Mouse (Mus musculus) C2C12 (cell line): ENCODE data around the gene Creb3l1.

Experiments
- CTCF ChIP-seq: IDR thresholded peaks from one replicate; pipeline ENCODE4 v1.5.1; 2011; ENCODE audit not compliant: control insufficient read depth, insufficient read depth, insufficient read length
- MAX ChIP-seq: IDR thresholded peaks from one replicate; pipeline ENCODE4 v1.6.1; 2011; ENCODE audit warnings: mild to moderate bottlenecking, control low read depth
- MYOD1 ChIP-seq: IDR thresholded peaks from one replicate; pipeline ENCODE4 v1.6.1; 2011; ENCODE audit warnings: low read depth; ENCODE audit not compliant: control insufficient read depth, insufficient read length

DNA sequence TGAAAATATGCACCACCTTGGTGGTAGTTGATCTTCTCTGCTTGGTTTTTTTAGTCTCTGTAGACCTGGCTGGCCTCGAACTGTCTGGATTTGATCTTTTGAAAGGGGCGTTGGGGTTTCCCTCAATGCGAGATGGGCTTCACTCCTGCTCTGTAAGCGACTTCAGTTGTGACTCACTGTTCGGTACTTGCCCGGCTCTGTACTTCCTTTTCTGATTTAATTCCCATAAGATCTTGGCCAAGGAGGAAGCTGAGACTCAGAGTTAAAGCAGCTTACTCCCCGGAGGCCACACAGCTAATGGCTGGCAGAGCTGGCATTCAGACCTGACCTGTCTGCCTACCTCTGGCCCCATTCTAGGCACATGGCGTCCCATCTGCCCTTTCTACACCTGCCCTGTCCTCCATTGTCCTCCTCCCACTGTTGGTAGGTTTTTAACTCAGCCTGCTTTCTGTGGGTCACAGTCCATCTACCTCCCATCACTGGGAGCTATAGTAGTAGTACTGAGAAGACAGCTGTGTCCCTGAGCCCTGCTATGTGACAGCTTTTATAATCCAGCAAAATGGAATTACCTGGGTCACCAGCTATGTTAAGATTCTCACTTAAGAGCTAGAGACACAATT is 41.1 kb upstream of the Creb3l1 start:
- no peak for TF ChIP-seq CTCF
- TF ChIP-seq MYOD1, result no peak
- no peak for TF ChIP-seq MAX
